Mouse (Mus musculus) E14TG2a.4 (cell line): ENCODE results near the gene Mafb.

Source experiments
- CTCF ChIP-seq: conservative IDR thresholded peaks from 2 replicates; pipeline ENCODE4 v1.5.1; 2014; ENCODE audit warnings: low read length
- NANOG ChIP-seq: IDR thresholded peaks from 2 replicates; pipeline ENCODE4 v1.6.1; 2014; ENCODE audit warnings: borderline replicate concordance, low read length, mixed read lengths

GRCm38 (mm10) chr2:160335043-160335442, 31.8 kb downstream of the Mafb start:
- TF ChIP-seq CTCF (no peak), NANOG (no peak)
